Mouse (Mus musculus) stomach, embryonic 14.5 days (tissue): ENCODE measurements around the gene Zfp503. TPM values are rescaled to one million over a fixed set of nuclear protein-coding genes. Genes with fewer than 3 reads are reported as not detected.

Experiments
- ATAC-seq: fragments of 200-750 bp; cut with Nextera tagmentation; 2 replicates; pipeline ENCODE4 v1.8.0; 2017; ENCODE audit warnings: low read depth, moderate TSS enrichment; ENCODE audit not compliant: insufficient number of reproducible peaks, insufficient read depth, low FRiP score
- H3K27ac ChIP-seq: fragments of 300-500 bp; sonication (generic); 2 replicates; pipeline ENCODE4 v1.5.1; 2014; ENCODE audit warnings: mild to moderate bottlenecking, low read length, moderate library complexity, mixed read lengths
- H3K27me3 ChIP-seq: fragments of 300-500 bp; sonication (generic); 2 replicates; pipeline ENCODE4 v1.6.1; 2014; ENCODE audit warnings: low read length, control low read depth, mixed read lengths; ENCODE audit not compliant: control insufficient read depth, insufficient read depth
- H3K36me3 ChIP-seq: fragments of 300-500 bp; sonication (generic); 2 replicates; pipeline ENCODE4 v1.6.1; 2014; ENCODE audit warnings: mild to moderate bottlenecking, control low read depth, low read length, moderate library complexity, mixed read lengths; ENCODE audit not compliant: control insufficient read depth, insufficient read depth
- H3K4me1 ChIP-seq: fragments of 300-500 bp; sonication (generic); 2 replicates; pipeline ENCODE4 v1.6.1; 2014; ENCODE audit warnings: low read length, control low read depth, mixed read lengths; ENCODE audit not compliant: control insufficient read depth, insufficient read depth
- H3K4me2 ChIP-seq: fragments of 300-500 bp; sonication (generic); replicated peaks from 2 replicates; pipeline ENCODE4 v1.6.1; 2014; ENCODE audit warnings: low read depth, low read length, control low read depth
- H3K4me3 ChIP-seq: fragments of 300-500 bp; sonication (generic); 2 replicates; pipeline ENCODE4 v1.5.1; 2014; ENCODE audit warnings: low read depth, low read length, control low read depth
- H3K9ac ChIP-seq: fragments of 300-500 bp; sonication (generic); replicated peaks from 2 replicates; pipeline ENCODE4 v1.6.1; 2014; ENCODE audit warnings: low read depth, mild to moderate bottlenecking, control low read depth, low read length, moderate library complexity, mixed read lengths
- H3K9me3 ChIP-seq: fragments of 300-500 bp; sonication (generic); 2 replicates; pipeline ENCODE4 v1.6.1; 2016; ENCODE audit warnings: low read depth, low read length, control low read depth; ENCODE audit not compliant: control insufficient read depth
- WGBS: fragments of 180-500 bp; shearing (Covaris S2); extraction: QIAGEN DNeasy Blood & Tissue Kit; methylation state at CpG from one replicate; pipeline ENCODE4 v1.1.7; 2014; 5-methylcytosine and 5-hydroxymethylcytosine counted together
- polyA plus RNA-seq: library from polyadenylated mRNA; unstranded; fragments of >200 nt; fragmentation: Nextera tagmentation; extraction: Ambion mirVana; gene quantifications from 2 replicates; pipeline ENCODE4 v1.2.1, GENCODE M21; 2014

The Zfp503 gene
- polyA plus RNA-seq: 15.2 and 17.0 TPM in 2 replicates

- H3K9me3 ChIP-seq: no peaks in the 10 kb centered on the region
- ATAC-seq: peak; percentile 35
- peaks cover 15% of the 10 kb centered on the region for H3K36me3 ChIP-seq
- WGBS: under 1% methylated on average over 37 of the region's 37 CpGs
- peak within 1 kb of the TSS; percentile 69 for H3K9ac ChIP-seq
- H3K27me3 ChIP-seq: no peaks in the 10 kb centered on the region
- peaks cover 16% of the 10 kb centered on the region; the same call in 1 of the 2 replicates for H3K4me1 ChIP-seq
- peak within 1 kb of the TSS; percentile 97 for H3K4me3 ChIP-seq
- peak within 1 kb of the TSS; percentile 100 for H3K27ac ChIP-seq
- peak within 1 kb of the TSS; percentile 91 for H3K4me2 ChIP-seq
These were observed at the start of gene Zfp503 for GRCm38 (mm10) chr14:21989291-21989913. Gene Zfp503, minus strand, starts transcription at chr14:21989601.

- Histone ChIP-seq H3K9ac (no peak overlapping the region), H3K36me3 (no peaks in the 10 kb centered on the region), H3K4me1 (peaks cover 15% of the 10 kb centered on the region), H3K4me3 (no peak overlapping the region), H3K4me2 (no peak overlapping the region), H3K27ac (no peak overlapping the region), H3K27me3 (no peaks in the 10 kb centered on the region), H3K9me3 (no peaks in the 10 kb centered on the region)
- 74% methylated on average over 16 of the region's 16 CpGs for WGBS
- ATAC-seq: no peak
These were observed 48.2 kb upstream of the Zfp503 start for GRCm38 (mm10) chr14:22037498-22038131.

DNA sequence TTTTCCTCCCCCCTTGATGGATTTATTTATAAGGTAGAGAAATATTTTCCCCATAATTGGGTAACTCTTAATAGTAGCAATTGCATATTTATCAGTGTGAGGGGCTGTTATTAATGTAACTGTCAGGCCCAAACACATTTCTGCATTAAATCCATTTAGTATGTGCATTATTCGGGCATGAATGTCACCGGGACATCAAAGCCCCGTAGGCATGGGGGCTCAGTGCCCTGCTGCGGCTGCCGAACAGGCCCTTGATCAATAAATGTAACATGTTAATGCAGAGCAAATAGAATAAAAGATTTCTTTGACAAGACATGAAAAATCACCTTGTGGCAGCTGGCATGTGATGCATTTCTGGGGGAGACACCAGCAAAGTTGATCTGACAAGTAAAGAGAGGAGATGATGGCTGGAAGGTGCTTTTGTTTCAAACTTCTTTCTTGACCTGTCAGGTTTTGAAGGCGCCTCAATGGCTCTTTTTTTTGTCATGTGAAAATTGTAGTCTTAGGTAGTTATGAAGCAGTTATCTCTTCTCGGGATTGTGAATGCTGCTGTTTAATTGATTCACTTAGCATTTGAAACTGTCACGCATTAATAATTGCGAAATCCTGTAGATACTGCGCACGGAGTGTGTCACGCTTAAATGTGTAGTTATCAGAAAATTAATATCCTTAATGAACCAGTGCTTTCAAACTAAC, 47.5 kb upstream of the Zfp503 start:
- Histone ChIP-seq H3K27me3 (no peaks in the 10 kb centered on the region), H3K27ac (no peak overlapping the region), H3K9ac (no peak overlapping the region), H3K4me3 (no peak overlapping the region), H3K9me3 (no peaks in the 10 kb centered on the region), H3K4me1 (peaks cover 15% of the 10 kb centered on the region), H3K4me2 (no peak overlapping the region), H3K36me3 (no peaks in the 10 kb centered on the region)
- no peak for ATAC-seq
- 66% methylated on average over 12 of the region's 12 CpGs for WGBS

DNA sequence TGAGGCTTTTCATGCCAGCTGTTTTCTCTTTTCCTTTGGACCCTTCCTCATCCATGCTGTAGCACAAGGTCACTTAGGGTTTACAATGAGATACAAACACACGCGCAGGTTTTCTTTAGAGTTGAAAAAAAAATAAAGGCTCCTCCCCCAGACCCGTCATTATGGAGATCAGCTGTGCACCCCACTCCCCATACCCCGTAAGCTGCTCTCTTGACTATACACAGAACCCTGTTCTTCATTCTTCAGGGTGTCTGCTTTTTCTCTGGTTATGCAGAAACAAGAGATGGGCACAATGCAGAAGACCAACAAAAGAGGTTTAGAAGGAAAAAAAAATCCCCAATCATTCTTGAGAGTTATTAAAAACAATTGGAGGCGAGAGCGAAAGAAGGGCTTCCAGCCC, 46.9 kb upstream of the Zfp503 start:
- Histone ChIP-seq H3K4me2 (no peak overlapping the region), H3K9me3 (no peaks in the 10 kb centered on the region), H3K9ac (no peak overlapping the region), H3K27ac (no peak overlapping the region), H3K4me3 (no peak overlapping the region), H3K36me3 (no peaks in the 10 kb centered on the region), H3K4me1 (peaks cover 15% of the 10 kb centered on the region), H3K27me3 (no peaks in the 10 kb centered on the region)
- ATAC-seq: peak; percentile 33; the same call in 1 of the 2 replicates
- WGBS: 25% methylated on average over 6 of the region's 6 CpGs

GRCm38 (mm10) chr14:22035900-22036299, 46.5 kb upstream of the Zfp503 start:
- Histone ChIP-seq H3K4me2 (no peak overlapping the region), H3K27me3 (no peaks in the 10 kb centered on the region), H3K4me3 (no peak overlapping the region), H3K36me3 (no peaks in the 10 kb centered on the region), H3K9me3 (no peaks in the 10 kb centered on the region), H3K4me1 (peaks cover 15% of the 10 kb centered on the region), H3K9ac (no peak overlapping the region), H3K27ac (no peak overlapping the region)
- peak; percentile 69; the same call in 1 of the 2 replicates for ATAC-seq
- WGBS: 47% methylated on average over 3 of the region's 3 CpGs

GRCm38 (mm10) chr14:22023533-22023932, 34.1 kb upstream of the Zfp503 start:
- Histone ChIP-seq H3K27ac (no peak overlapping the region), H3K9me3 (no peaks in the 10 kb centered on the region), H3K36me3 (no peaks in the 10 kb centered on the region), H3K4me2 (no peak overlapping the region), H3K4me1 (peaks cover 7% of the 10 kb centered on the region; the same call in 1 of the 2 replicates), H3K9ac (no peak overlapping the region), H3K27me3 (no peaks in the 10 kb centered on the region), H3K4me3 (no peak overlapping the region)
- 77% methylated on average over 4 of the region's 4 CpGs for WGBS
- no peak for ATAC-seq

DNA sequence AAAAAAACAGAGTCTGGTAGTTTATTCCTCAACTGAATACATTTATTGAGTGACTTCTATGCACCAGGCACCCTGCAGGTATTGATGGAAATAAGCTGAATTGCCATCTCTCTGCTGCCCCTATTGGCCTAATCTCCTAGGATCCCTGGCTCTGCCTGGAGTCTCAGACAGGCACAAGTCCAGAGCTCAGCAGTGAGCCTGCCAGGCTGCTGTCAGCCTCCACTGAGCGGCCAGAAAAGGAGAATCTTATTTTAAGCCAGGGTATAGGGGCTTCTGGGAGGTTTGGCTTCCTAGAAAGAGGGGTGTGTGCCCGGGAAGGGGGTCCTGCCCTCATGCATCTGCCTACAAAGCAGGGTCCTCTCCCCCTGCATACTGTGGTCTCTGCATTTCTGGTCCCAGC, 31.5 kb upstream of the Zfp503 start:
- H3K9ac ChIP-seq: no peak overlapping the region
- no peak overlapping the region for H3K4me3 ChIP-seq
- H3K27me3 ChIP-seq: no peaks in the 10 kb centered on the region
- peaks cover 7% of the 10 kb centered on the region; the same call in 1 of the 2 replicates for H3K4me1 ChIP-seq
- no peaks in the 10 kb centered on the region for H3K36me3 ChIP-seq
- 28% methylated on average over 2 of the region's 2 CpGs for WGBS
- no peak overlapping the region for H3K4me2 ChIP-seq
- H3K27ac ChIP-seq: no peak overlapping the region
- H3K9me3 ChIP-seq: no peaks in the 10 kb centered on the region
- ATAC-seq: no peak

DNA sequence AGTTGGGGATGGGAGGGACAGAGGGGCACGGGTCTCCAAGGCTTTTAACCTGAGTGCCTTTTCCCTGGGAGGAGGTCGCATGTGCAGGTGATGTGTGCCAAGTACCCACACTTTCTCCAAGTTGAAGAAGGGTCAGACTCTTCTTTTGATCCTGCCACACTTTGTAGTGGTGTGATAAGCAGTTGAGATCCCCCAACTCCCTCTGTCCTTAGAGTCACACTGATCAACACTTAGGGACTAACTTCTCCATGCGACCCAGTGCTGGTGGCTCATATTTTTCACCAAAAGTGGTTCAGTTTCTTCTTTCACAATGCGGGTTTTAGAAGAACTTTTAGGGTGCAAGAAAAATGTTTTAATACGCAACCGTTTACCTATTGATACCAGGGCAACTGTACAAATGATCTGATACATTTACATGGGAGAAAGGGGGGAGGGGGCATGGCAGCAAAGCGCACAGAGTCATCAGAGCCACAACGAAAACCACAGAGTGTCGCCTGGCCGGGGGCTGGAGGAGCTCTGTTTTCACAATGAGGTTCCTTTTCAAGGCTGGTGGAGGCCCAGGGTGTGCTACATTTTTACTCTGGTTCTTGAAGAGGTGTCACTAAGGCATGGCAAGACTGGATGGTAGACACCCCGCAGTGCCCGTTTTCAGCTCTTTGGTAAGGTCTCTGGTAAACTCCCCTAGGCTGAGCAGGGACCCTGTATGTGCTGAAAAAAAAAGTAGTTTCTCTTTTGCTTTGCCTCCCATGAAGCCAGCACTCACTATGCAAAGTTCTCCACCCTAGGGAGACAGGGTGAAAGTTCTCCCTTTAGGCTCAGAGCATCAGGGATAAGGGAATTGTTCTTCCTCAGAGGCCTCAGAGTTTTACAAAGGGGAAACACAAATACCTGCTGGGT, 30.8 kb upstream of the Zfp503 start:
- Histone ChIP-seq H3K36me3 (no peaks in the 10 kb centered on the region), H3K27me3 (no peaks in the 10 kb centered on the region), H3K9me3 (no peaks in the 10 kb centered on the region), H3K9ac (peak overlapping the region; percentile 21; the same call in 1 of the 2 replicates), H3K4me3 (peak overlapping the region; percentile 31), H3K4me2 (peak overlapping the region; percentile 80), H3K4me1 (peaks cover 7% of the 10 kb centered on the region; the same call in 1 of the 2 replicates), H3K27ac (no peak overlapping the region)
- ATAC-seq: no peak
- WGBS: 49% methylated on average over 12 of the region's 12 CpGs
